Mouse (Mus musculus) mesoderm, embryonic 11.5 days (tissue): ENCODE data around the gene Hpcal4.
"Not testable (repeated sequence)": the region's sequence is repeated elsewhere in the genome, so short reads cannot be mapped to it uniquely, and the experiment has no call there.

ENCODE experiments used
- DNase-seq: peaks from one replicate; pipeline ENCODE4 v3.0.0-alpha.2; 2012; ENCODE audit warnings: low read depth, low spot score

Gene Hpcal4

DNA sequence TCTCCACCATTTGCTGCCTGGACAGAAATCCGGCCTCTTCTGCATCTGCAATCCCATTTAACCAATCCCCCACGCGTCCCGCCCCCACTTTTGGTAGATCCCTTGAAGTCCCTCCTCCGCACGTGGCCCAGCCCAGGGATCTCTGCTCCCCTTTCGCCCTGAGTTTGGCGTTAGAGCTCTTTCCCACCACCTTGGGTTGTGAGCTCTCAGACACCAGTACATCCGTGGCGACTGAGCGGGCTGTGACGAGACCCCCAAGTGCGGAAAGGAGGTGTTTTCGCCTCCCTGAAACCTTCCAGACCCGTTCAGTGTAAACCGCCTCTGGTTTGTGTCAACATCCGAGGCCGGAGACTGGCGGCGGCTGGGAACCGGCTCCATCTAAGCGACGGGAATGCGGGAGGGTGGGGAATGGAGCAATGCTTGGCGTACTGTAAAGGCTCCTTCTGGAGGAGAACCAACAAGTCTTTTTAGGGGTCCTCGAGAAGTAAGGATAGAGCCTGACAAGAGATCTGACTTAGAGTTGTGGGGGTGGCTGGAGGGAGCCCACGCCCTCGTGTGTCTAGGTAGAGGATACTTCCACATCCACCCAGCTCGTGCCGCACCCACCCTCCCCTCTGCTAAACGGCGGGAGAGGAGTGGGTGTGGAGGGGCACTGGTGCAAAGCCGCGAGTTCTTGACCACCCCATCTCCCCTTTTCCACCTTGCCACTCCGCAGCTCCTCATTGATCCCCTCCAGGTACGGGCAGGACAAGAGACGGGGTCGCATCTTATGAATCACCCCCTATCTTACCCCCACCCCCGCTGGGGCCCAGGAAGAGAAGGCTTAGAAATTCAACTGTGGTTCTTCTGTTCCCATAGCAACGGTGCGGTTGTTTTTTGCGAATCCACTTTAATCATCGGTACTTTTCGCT, at the start of gene Hpcal4:
Hpcal4 (plus strand) TSS at position 900 of the 911 bp plus-strand sequence.
- peak; percentile 40 for DNase-seq

DNA sequence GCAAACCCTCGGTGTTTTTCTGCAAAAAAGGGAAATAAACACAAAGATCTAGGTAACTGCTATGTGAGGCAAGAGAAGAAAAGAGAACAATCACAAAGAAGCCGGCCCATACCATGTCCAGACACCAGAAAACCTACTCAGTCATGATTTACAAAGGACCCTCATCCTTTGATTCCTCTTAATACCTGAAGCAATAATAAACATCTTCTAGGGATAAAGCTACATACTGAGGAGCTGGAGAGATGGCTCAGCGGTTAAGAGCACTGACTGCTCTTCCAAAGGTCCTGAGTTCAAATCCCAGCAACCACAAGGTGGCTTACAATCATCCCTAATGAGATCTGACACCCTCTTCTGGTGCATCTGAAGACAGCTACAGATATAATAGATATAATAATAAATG, 45.5 kb upstream of the Hpcal4 start:
- no peak for DNase-seq

DNA sequence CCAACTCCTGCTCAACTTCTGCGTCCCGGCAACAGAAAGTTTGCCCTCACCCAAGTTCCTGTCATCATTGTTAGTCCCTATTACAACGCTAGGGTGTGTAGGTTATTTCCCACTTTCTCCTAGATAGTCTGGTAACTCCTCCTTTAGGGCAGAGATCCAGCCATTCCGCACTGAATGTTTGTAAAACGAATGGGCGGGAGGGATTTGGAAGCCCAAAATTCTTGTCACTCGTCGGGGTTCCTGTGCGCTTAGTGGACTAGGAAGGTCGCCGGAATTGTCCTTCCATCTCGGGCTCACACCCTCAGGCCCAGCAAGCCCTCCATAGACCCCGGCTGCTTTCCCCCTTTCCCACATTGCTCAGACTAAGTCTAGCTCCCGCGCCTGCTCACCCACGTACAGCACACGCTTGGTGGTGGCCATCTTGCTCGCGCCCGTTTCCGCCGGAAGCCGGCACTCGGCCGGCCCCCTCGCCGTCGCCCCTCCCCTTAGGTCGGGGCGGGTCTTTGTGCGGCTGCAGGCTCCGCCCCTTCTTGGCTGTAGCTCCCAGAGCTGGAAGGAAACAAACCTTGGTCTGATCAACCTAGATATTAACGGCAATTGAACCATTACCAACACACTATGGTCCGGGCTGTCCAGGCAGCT, 43.4 kb upstream of the Hpcal4 start, which contains the start of gene Ppie:
Ppie (minus strand) TSS at position 439 of the 642 bp plus-strand sequence.
- DNase-seq: peak; percentile 92

DNA sequence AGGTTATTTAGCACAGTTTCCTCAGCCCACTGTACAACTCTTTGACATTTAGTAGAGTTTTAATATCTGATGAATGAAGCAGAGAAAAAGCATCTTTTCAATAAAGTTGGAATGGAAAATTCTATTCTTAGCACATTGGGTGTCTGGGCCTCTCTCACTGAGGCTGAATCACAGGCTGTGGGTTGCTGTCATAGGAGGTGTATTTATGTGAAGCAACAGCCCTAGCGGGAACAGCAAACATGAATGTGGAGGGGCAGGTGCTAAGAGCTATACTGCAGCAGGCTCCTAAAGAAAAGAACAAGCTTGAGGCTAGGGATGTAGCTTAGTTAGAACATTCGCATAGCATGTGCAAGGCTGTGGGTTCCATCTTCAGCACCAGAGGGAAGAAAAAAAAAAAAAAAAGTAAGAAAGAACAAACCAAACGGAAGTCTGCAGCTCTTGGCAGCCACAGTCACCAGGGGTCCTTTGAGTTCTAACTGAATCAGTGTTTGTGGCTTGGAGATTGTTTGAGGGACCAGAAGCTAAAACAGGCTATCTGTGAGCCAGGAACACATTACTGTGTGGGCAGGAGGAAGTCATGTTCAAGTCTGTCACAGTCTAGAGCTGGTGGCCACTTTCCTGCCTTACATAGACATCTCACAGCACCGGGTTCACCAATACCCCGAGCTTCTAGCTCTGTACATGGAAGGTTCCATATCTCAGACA, 35.4 kb upstream of the Hpcal4 start:
- no peak for DNase-seq

DNA sequence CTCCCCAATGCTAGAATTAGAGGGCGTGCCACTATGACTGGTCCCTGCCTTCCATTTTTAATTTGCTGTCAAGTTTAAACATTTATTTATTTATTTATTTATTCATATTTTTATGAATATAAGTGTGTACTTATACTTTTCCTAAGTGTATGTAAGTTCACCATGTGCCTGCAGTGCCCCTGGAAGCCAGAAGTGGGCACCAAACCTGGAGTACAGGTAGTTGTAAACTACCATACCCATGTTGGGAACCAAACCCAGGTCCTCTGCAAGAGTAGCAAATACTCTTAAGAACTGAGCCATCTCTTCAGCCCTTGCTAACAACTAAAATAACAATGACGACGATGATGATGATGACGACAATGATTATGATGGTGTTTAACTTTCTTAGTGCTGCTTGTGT, 31.0 kb upstream of the Hpcal4 start:
- DNase-seq: no peak

DNA sequence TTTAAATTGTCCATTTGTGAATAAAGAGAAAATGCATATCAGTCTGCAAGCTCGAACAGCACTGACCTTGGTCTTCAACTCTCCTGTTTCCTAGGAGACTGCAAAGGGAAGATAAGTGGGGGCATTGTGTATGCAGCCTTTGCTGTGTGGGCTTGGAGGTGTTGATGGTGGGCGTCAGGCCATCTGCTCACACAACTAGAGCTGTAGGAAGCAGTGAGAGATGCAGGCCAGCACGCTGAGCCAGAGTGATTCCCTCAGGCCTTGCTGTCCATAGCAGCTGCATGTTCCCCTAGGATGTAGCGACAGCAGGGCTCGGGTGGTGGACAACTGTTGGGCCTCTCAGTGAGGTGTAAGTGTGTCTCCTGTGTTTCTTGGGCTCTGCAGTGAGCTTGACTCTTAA, 30.1 kb upstream of the Hpcal4 start:
- no peak for DNase-seq

DNA sequence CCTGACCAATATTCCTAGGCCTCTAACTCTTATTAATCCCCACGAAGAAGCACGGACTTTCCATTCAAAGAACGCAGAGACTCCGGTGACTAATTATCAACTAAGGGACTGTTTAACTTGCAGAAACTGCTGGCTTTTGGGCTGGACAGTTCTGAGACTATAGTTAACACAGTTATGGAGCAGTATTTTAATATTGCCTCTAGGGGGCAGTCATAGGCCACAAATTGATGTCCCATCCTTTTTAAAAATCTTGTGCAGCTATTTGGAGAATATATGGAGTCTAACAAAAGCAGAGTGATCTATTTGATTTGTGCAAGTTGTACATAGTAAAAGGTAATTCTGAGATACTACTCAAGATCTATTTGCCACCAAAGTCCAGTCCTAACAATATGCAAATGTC, 28.0 kb upstream of the Hpcal4 start:
- DNase-seq: peak; percentile 62

DNA sequence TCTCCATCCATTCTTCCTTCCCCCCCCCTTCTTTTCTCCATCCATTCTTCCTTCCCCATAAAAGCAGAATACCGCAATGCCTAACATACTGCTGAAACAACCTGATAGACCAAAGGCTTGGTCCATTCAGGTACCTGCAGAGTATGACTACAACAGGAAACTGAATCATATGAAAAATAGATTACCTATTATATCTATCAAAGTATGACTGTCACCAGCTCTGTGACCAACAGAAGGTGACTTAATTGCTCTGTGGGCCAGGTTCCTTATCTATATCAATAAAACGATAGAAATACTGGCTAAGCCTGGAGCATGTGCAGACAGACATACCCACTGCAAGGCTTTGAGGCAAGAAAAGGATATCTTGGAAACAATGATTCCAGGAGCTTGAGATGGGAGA, 27.6 kb upstream of the Hpcal4 start:
- no peak for DNase-seq

DNA sequence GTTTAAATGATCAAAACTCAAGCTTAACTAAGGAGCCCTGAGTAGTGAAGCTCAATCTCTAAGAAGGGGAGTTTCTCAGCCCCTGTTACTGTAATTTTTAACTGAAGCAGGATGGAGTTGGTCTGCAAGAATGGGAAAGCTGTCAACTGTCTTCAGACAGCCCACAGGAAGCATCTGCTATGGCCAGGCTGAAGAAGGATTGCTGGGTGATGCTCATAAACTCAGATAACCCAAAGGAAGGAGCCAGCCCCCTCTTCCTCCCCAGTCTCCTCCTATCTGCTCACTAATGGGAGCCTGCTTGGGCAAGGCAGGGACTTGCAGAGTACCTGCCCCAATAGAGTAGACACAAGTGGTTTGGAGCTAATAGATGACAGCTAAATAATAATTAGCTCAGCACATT, 27.2 kb upstream of the Hpcal4 start:
- DNase-seq: no peak

DNA sequence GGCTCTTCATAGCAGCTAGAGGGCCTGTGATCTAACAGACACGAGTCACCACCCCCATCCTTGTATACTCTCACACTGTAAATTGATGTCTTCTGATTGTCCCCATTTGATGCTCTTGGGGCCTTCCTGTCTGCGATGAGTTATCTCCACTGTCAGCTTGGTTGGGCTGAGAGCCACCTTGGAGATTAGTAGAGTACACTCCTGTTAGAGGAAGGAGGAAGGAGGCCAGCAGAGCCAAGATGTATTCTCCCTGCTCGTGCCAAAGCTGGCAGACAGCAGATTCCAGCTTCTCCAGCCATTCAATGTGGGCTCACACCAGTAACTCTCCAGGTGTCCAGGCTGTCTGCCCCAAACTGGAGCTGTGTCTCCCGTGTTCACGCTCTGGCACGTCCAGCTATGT, 22.5 kb upstream of the Hpcal4 start:
- no peak for DNase-seq

DNA sequence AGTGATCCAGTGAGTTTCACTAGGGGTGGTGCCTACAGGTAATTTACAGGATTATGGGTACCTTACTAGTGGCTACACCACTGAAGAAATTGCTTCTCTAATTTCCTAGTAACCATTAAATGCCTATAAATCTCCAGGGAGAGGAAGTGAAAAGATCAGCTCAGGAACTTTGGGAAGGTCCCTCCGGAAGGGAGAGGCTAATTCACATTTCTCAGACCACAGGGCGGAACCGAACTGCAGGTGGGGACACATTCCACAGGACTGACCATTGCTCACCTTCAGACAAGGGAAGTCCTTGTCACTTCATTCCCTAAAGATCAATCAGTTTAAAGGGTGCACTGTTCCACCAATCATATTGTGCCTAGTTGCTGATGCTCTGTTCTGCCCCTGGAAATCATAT, 21.8 kb upstream of the Hpcal4 start:
- DNase-seq: not testable (repeated sequence)

DNA sequence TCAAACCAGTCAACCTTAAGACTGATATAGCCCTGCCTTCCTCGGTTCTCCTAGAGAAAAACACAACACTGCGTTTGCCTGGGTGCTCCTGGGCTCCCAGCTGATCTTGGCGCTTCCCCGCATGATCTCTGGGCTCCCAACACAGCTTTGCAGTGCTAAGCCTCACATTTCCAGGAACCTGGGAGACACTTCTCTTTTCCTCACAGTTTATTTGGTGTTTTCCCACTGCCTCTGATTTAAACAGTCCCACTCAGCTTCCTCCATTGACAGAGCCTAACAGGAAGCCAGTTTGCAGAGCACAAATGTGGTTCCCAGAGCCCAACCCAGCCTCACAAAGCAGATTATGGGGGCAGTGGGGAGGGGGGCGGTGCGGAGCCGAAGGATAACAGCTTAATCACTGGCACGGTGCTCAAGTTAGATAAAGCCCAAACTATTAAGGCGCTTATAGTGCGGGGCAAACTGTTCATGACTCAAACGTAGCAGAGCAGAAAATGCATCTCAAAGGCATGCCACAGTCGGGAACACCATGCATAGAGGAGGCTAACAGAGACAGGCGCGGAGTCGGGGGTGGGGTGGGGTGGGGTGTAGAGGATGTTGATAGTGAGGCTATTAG, 20.6 kb upstream of the Hpcal4 start:
- DNase-seq: no peak

DNA sequence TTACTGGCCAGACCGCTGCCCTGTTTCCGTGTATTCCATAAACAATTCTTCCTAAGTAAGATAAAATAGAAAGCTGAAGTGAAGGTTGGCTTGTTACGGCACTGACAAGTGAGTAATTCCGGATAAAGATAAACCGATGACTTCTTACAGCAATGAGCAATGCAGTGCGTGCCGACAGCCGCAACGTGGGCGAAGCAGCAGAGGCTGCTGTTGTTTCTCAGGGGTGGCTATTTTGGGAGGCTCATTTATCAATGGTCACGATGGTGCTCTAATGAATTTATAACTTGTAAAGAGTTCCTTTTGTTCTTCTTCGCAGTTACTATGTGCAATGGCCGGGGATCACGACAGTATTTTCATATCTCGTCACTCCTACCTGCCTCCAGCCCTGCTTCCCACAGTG, 18.9 kb upstream of the Hpcal4 start:
- DNase-seq: no peak

DNA sequence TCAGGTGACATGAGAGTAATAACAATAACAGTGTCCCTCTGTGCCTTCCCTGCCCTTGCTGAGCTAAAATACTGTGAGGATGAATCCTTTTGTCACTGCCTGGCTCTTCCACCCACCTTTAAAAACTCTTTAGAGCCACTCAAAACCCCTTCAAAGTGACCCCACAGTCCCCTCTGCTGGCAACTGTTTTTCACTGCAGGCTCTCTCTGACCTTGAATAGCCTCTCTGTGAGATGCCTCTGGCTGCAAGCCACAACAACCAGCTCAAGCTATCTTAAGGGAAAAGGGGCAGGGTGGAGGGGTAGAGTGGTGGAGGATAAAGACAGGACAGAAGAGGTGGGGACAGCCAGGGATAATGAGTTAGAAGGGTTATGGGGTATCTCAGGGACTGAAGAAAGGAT, 11.2 kb upstream of the Hpcal4 start:
- no peak for DNase-seq

DNA sequence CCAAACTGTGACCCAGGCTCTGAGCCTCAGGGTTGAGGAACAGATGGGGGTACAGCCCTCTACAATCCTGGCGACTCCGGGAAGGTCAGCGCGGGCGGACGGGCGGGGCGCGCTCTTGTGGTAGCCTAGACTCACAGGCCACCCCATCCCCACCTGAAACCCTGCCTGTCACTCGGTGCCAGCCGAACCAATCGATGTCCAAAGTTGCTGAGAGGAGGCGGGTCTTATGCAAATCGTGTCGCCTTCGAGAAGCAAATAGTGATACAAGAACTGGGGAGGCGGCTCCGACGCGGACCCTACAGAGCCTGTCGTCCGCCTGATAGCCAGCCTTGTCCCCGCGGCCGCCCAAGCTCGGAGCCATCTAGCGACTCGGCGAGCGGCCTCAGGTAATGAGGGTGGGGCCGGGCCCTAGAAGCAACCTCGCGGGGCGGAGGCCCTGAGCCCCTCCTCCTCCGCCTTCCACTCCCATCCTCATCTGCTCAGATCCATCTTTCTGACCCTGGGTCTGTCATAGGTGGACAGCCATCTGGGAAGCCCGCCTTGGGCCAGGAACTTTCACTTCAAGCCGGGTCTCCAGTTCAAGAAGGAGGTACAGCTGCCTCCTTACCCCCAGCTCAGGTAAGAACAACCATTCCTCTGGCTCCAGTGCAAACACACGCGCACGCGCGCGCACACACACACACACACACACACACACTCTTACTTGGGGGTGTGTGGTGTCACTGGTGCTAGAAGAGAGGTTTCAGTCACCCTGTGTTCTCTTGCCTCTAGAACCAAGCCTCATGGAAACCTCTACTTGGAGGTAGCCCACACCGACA, 421 bp downstream of the Hpcal4 start:
- peak; percentile 86 for DNase-seq

DNA sequence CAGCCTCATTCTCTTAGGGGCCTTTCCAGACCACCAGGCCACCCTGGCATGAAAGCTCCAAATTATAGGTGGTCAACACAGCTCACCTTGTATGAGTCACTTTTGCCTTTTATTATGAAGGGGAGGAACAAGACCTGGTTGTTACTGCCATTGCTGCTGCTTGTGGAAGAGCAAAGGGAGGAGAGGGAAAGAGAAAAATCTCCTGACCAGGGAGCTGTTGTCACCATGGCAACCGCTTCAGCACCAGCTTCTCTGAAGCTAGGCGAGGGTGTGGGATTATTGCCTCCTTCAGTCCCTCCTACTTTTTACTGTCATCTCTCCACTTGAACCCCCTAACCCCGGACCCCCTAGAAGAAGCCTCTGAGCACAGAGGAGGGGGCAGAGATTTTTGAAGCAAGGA, 1.8 kb downstream of the Hpcal4 start:
- no peak for DNase-seq

DNA sequence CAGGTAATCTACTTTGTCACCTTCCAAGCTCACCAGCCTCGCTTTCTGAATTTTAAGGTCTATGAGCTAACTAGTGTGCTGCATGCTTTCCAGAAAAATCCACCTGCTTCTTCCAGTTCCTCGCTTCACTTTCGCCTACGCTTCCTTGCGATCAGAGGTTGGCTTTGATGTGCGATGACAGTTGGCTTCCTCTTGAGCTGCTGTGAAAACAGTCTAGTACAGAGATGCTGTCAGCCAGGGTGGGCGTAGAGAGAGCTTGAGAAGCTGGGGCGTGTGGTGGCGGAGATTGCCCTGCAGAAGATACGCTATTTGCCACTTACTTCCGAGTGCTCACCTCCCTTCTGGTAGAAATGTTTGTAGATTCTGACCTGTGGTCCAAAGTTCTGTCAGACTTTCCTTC, 9.3 kb downstream of the Hpcal4 start:
- no peak for DNase-seq

DNA sequence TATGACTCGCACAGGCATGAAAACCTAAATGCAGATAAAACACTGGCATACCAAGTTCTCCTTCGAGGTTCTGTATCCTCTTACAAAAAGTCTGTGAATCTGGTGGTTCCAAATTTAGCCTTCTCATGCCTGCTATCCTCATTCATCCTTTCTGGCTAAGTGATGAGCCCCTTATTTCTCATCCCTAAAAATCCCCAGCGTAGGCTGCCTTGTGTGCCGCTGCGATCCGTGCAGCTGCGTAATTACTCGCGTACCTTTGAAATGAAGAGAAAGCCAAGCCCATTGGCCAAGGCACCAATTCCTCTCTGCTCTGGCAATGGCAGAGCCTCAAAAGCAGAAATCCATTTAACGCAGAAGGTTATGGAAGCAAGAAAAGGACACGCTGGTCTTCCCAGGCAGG, 10.8 kb downstream of the Hpcal4 start:
- no peak for DNase-seq

DNA sequence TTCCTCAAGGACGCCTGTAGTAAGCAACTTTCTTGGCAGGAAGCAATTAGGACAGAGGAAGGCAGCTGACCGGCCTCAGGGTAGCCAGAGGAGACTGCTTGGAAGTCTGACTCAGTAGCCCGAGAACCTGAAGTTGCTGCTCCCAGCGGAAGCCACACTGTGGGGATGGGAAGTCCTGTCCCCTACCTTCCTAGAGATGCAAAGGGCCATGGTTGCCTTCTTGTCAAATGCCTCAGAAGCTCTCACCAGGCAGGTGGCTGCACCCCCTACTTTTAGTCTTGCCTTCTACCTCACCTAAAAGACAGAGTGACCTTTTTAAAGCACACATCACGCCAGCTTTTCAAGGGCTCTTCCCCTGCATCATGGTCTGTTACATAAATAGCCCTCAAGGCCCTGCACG, 13.7 kb downstream of the Hpcal4 start:
- no peak for DNase-seq

DNA sequence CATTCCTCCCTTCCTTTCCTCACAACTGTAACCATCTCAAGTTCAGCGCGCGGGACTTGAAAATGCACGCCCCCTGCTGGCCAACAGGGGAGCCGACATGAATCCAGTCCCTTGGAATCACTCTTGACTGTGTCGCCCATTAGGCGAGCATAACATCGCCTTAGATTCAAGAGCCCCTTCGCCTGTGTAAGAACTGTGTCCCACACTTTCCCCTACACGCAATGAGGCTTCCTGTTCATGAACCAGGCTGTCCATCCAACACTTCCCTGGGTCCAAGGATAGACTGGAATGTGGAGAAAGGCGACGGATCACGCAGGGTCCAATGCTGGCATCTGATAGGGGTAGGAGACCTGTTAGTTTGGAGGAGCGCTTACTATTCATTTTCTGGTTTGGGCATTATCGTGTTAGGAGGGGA, 17.8 kb downstream of the Hpcal4 start:
- peak; percentile 78 for DNase-seq
